Mouse (Mus musculus) ES-Bruce4 (cell line): ENCODE data around the gene Tbck. TPM values are rescaled to one million over a fixed set of nuclear protein-coding genes. Genes with fewer than 3 reads are reported as not detected.

Experiments
- H3K27ac ChIP-seq: 2 replicates; pipeline ENCODE4 v1.5.1; 2012; ENCODE audit warnings: low read length, inconsistent platforms; ENCODE audit not compliant: insufficient read depth
- H3K27me3 ChIP-seq: 2 replicates; pipeline ENCODE4 v1.6.1; 2012; ENCODE audit warnings: mild to moderate bottlenecking, low read length, inconsistent platforms; ENCODE audit not compliant: control insufficient read depth, poor library complexity, insufficient read depth, severe bottlenecking
- H3K36me3 ChIP-seq: 2 replicates; pipeline ENCODE4 v1.6.1; 2012; ENCODE audit warnings: inconsistent platforms, mild to moderate bottlenecking, low read length, moderate library complexity; ENCODE audit not compliant: control insufficient read depth, poor library complexity, insufficient read depth, severe bottlenecking
- H3K4me1 ChIP-seq: one replicate; pipeline ENCODE4 v1.8.1; 2011; ENCODE audit warnings: low read length; ENCODE audit not compliant: control insufficient read depth, insufficient read depth
- H3K4me3 ChIP-seq: 2 replicates; pipeline ENCODE4 v1.5.1; 2011; ENCODE audit warnings: low read depth, mild to moderate bottlenecking, low read length
- H3K9ac ChIP-seq: 2 replicates; pipeline ENCODE4 v1.6.1; 2012; ENCODE audit warnings: low read depth, mild to moderate bottlenecking, inconsistent platforms; ENCODE audit not compliant: poor library complexity, severe bottlenecking
- H3K9me3 ChIP-seq: replicated peaks from 2 replicates; pipeline ENCODE4 v1.6.1; 2012; ENCODE audit warnings: mild to moderate bottlenecking, low read length, inconsistent platforms; ENCODE audit not compliant: control insufficient read depth, poor library complexity, insufficient read depth, severe bottlenecking
- CTCF ChIP-seq: IDR thresholded peaks from one replicate; pipeline ENCODE4 v1.8.1; 2011; ENCODE audit warnings: low read depth, low read length
- EP300 ChIP-seq: IDR thresholded peaks from 2 replicates; pipeline ENCODE4 v1.6.1; 2011; ENCODE audit warnings: low read depth, low read length; ENCODE audit not compliant: insufficient read depth
- POLR2A ChIP-seq: IDR thresholded peaks from one replicate; pipeline ENCODE4 v1.8.1; 2011; ENCODE audit warnings: low read length; ENCODE audit not compliant: insufficient read depth
- polyA plus RNA-seq: library from polyadenylated mRNA; stranded (reverse); fragments of >200 nt; gene quantifications from 2 replicates; pipeline ENCODE4 v1.2.4, GENCODE M21; 2011; ENCODE audit warnings: low read depth; ENCODE audit not compliant: missing spikeins, insufficient read depth, insufficient read length

Tbck gene
- polyA plus RNA-seq, 1 experiment = 11.5 TPM

DNA sequence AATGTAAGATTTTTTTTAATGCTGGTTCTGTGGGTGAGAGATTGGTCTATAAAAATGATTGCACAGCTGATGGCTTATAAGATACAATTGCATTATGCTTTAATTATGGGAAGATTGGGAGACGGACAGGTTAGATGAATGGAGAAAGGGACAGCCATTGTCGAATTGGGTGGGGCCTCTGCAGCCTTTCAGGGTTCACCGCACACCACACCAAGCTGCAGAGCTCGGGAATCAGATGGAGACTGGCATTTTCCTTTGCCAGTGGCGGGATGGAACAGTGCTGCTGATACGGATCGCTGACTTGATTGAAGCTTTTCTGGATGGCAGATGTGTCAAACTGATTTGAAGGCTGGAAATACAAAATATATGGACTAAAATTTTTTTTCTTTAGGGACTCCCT is 88.1 kb downstream of the Tbck start:
- no peaks in the 10 kb centered on the region for H3K36me3 ChIP-seq
- H3K4me3 ChIP-seq = no peak overlapping the region
- H3K4me1 ChIP-seq = no peaks in the 10 kb centered on the region
- no peak overlapping the region for H3K27ac ChIP-seq
- no peak for TF ChIP-seq EP300
- no peak for TF ChIP-seq POLR2A
- TF ChIP-seq CTCF = no peak
- no peaks in the 10 kb centered on the region for H3K27me3 ChIP-seq
- no peaks in the 10 kb centered on the region for H3K9me3 ChIP-seq
- H3K9ac ChIP-seq = no peak overlapping the region

GRCm38 (mm10) chr3:132776686-132777085 is 92.7 kb downstream of the Tbck start:
- Histone ChIP-seq H3K9me3 (no peaks in the 10 kb centered on the region), H3K9ac (no peak overlapping the region), H3K27ac (no peak overlapping the region), H3K4me3 (no peak overlapping the region), H3K27me3 (no peaks in the 10 kb centered on the region), H3K36me3 (no peaks in the 10 kb centered on the region), H3K4me1 (no peaks in the 10 kb centered on the region)
- TF ChIP-seq POLR2A (no peak), EP300 (no peak), CTCF (no peak)

DNA sequence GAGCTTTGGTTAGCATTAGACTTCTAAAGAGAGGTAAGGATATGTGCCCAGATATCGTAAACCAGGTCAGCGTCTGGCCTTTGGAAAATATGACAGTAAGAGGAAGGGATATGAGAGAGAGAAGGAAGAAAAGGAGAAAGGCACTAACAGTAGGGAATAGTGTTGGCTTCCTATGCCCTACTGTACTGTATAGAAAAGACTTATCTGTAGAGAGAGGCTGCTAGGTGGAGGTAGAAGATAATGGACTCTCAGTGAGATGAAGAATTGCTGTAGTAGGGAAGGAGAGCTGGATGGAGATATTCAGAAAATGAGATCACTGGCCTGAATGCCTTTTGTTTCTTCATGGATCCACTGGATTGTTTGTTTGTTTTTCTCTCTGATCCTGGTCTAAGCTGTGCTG is 97.2 kb downstream of the Tbck start:
- TF ChIP-seq CTCF = no peak
- no peak for TF ChIP-seq EP300
- no peak for TF ChIP-seq POLR2A
- H3K9ac ChIP-seq = no peak overlapping the region
- no peak overlapping the region for H3K4me3 ChIP-seq
- no peak overlapping the region for H3K27ac ChIP-seq
- no peaks in the 10 kb centered on the region for H3K9me3 ChIP-seq
- no peaks in the 10 kb centered on the region for H3K36me3 ChIP-seq
- H3K4me1 ChIP-seq = no peaks in the 10 kb centered on the region
- no peaks in the 10 kb centered on the region for H3K27me3 ChIP-seq

- H3K9ac ChIP-seq = no peak overlapping the region
- TF ChIP-seq EP300 (no peak), CTCF (no peak), POLR2A (no peak)
- no peaks in the 10 kb centered on the region for H3K9me3 ChIP-seq
- no peak overlapping the region for H3K4me3 ChIP-seq
- no peaks in the 10 kb centered on the region for H3K27me3 ChIP-seq
- no peaks in the 10 kb centered on the region for H3K4me1 ChIP-seq
- H3K36me3 ChIP-seq = no peaks in the 10 kb centered on the region
- H3K27ac ChIP-seq = no peak overlapping the region
These were observed 99.1 kb downstream of the Tbck start for GRCm38 (mm10) chr3:132783087-132783486.

DNA sequence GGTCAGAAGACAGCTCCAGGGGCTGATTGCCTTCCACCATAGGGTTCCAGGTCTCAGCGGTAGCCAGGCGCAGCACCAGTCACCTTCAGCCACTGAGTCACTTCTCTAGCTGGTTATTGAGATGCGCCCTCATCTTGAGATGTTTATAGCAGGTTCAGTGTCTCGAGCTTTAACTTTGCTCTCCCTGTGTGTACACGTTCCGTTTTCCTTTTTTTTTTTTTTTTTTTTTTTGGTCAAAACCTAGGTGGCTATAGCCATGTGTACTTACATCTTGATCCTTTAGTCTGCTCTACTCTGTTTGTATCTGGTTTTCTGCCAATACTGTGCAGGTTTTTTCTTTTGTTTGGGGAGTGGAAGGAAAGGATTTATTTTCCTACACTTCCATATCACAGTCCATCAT is 100.8 kb downstream of the Tbck start:
- Histone ChIP-seq H3K9ac (no peak overlapping the region), H3K4me1 (no peaks in the 10 kb centered on the region), H3K9me3 (no peaks in the 10 kb centered on the region), H3K27ac (no peak overlapping the region), H3K4me3 (no peak overlapping the region), H3K36me3 (no peaks in the 10 kb centered on the region), H3K27me3 (no peaks in the 10 kb centered on the region)
- TF ChIP-seq CTCF = no peak
- TF ChIP-seq POLR2A = no peak
- TF ChIP-seq EP300 = no peak

- no peak overlapping the region for H3K4me3 ChIP-seq
- H3K9me3 ChIP-seq = no peaks in the 10 kb centered on the region
- no peaks in the 10 kb centered on the region for H3K4me1 ChIP-seq
- no peaks in the 10 kb centered on the region for H3K36me3 ChIP-seq
- no peak overlapping the region for H3K27ac ChIP-seq
- H3K27me3 ChIP-seq = no peaks in the 10 kb centered on the region
- no peak overlapping the region for H3K9ac ChIP-seq
- TF ChIP-seq CTCF = no peak
- no peak for TF ChIP-seq POLR2A
- no peak for TF ChIP-seq EP300
These were observed 102.7 kb downstream of the Tbck start for GRCm38 (mm10) chr3:132786690-132787089.
